Mouse (Mus musculus) layer of hippocampus, postnatal 14 days (tissue): Measurements from ENCODE around the gene Yipf4. TPM values are rescaled to one million over a fixed set of nuclear protein-coding genes. Genes with fewer than 3 reads are reported as not detected.
"Not testable (repeated sequence)": the region's sequence is repeated elsewhere in the genome, so short reads cannot be mapped to it uniquely, and the experiment has no call there.

ENCODE experiments used
- DNase-seq, 2 experiments: peaks; one replicate each; pipeline ENCODE4 v3.0.0; 2021 to 2022; ENCODE audit warnings: low spot score in 2 of 2, mixed read lengths in 1 of 2
- long read RNA-seq, 2 experiments: library from polyadenylated mRNA; stranded (forward); transcript quantifications; one replicate each; pipeline ENCODE4 v2.0.0; 2021
- total RNA-seq, 2 experiments: library from RNA; stranded (reverse); gene quantifications; 2 replicates each; pipeline ENCODE4 v1.2.3; 2021

Yipf4 gene
- 10 to 100 TPM; 73.7 to 93.8 TPM for total RNA-seq
- long read RNA-seq, experiment 1, transcript Yipf4-201 (6 exons, 2,133 nt), result major isoform, 83 of 86 reads
- long read RNA-seq, experiment 1, partial matches to known transcripts, result 1 of 86 reads
- long read RNA-seq, experiment 1, other reads (novel, unspliced or antisense), result 2 of 86 reads
- long read RNA-seq, experiment 2, transcript Yipf4-201 (6 exons, 2,133 nt), result major isoform, 83 of 89 reads
- long read RNA-seq, experiment 2, partial matches to known transcripts, result 2 of 89 reads
- long read RNA-seq, experiment 2, other reads (novel, unspliced or antisense), result 4 of 89 reads

- peak; percentile 97 to 98 for DNase-seq
These were observed at the start of gene Yipf4 for GRCm38 (mm10) chr17:74489024-74489900. Gene Yipf4 (plus strand): TSS chr17:74489493.

GRCm38 (mm10) chr17:74440486-74440885 lies 48.8 kb upstream of the Yipf4 start:
- DNase-seq, result no peak

- DNase-seq, result no peak
These were observed 39.5 kb upstream of the Yipf4 start for GRCm38 (mm10) chr17:74449776-74450175.

GRCm38 (mm10) chr17:74453928-74454327 lies 35.4 kb upstream of the Yipf4 start:
- DNase-seq, result no peak

- no peak for DNase-seq
These were observed 34.6 kb upstream of the Yipf4 start for GRCm38 (mm10) chr17:74454660-74455059.

GRCm38 (mm10) chr17:74455426-74455825 lies 33.9 kb upstream of the Yipf4 start:
- no peak for DNase-seq

GRCm38 (mm10) chr17:74456825-74457224 lies 32.5 kb upstream of the Yipf4 start:
- no peak for DNase-seq

- no peak for DNase-seq
These were observed 31.2 kb upstream of the Yipf4 start for GRCm38 (mm10) chr17:74457972-74458677.

- DNase-seq, result no peak
These were observed 30.4 kb upstream of the Yipf4 start, which contains the start of gene Nlrc4 for GRCm38 (mm10) chr17:74458711-74459408. Gene Nlrc4 (minus strand): TSS chr17:74459142.

- DNase-seq, result no peak
These were observed 25.8 kb upstream of the Yipf4 start for GRCm38 (mm10) chr17:74463510-74463909.

GRCm38 (mm10) chr17:74467981-74468380 lies 21.3 kb upstream of the Yipf4 start:
- not testable (repeated sequence) for DNase-seq

- not testable (repeated sequence) for DNase-seq
These were observed 19.2 kb upstream of the Yipf4 start for GRCm38 (mm10) chr17:74470133-74470532.

- DNase-seq, result no peak
These were observed 8.8 kb upstream of the Yipf4 start for GRCm38 (mm10) chr17:74480361-74481069.

- DNase-seq, result no peak
These were observed 568 bp downstream of the Yipf4 start for GRCm38 (mm10) chr17:74489901-74490220.

GRCm38 (mm10) chr17:74491565-74491964 lies 2.3 kb downstream of the Yipf4 start:
- no peak for DNase-seq

- DNase-seq, result no peak
These were observed 10.9 kb downstream of the Yipf4 start for GRCm38 (mm10) chr17:74500204-74500603.

GRCm38 (mm10) chr17:74501085-74501484 lies 11.8 kb downstream of the Yipf4 start:
- DNase-seq, result no peak

- DNase-seq, result peak in 1 of 2 experiments; percentile 40
These were observed 18.6 kb downstream of the Yipf4 start for GRCm38 (mm10) chr17:74507934-74508333.

GRCm38 (mm10) chr17:74508600-74508999 lies 19.3 kb downstream of the Yipf4 start:
- DNase-seq, result no peak

- no peak for DNase-seq
These were observed 23.0 kb downstream of the Yipf4 start for GRCm38 (mm10) chr17:74512308-74512707.
